Mouse (Mus musculus): Measurements from ENCODE around the gene Gm28042.
A peak's percentile ranks its signal among the peaks of the same experiment; 100 is the strongest.

The Gm28042 gene

DNA sequence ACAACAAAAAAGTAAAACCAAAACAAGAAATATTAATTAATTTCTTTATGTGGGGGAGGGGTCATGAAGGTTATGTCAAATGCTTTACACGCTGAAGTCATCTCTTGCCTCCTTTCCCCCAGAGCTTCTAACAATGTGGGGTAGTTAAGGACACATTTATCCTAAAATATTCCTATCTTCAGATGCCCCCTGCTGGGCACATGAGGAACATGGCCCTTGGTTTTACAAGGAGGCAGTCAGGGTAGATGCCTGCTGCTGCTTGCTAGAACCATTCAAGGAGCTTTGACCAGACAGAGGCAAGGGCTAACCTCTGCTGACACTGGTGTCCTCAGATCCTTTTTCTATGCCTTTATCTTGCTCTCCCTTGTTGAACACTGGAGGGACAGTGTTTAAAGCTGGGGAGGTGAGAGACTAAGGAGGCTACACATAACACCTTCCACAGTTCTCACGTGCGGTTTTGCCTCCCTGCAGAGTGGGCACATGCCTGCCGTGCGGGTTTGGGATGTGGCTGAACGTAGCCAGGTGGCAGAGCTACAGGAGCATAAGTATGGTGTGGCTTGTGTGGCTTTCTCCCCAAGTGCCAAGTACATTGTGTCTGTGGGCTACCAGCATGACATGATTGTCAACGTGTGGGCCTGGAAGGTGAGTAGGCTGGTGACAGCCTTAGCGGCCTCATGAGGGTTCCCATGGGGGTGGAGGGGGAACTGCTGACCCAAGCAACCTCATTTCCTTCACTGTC is 15.7 kb upstream of the Gm28042 start:
- DNase-seq (ENCODE audit: low spot score in 2 of 2) = peak in 1 of 2 experiments; percentile 45

DNA sequence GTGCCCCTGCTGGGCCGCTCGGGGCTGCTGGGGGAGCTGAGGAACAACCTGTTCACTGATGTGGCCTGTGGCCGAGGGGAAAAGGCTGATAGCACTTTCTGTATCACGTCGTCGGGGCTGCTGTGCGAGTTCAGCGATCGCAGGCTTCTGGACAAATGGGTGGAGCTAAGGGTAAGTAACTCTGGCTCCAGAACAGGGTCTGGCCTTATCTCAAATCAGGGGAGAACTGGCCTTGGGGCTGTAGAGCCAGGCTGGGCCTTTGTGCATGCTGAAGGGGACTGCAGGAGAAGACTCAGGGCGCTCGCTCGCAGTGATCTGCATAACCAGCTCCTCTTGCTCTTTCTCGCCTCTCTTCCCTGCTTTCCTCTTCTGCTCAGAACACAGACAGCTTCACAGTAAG is 14.4 kb upstream of the Gm28042 start:
- no peak for DNase-seq (ENCODE audit: low spot score in 2 of 2)

DNA sequence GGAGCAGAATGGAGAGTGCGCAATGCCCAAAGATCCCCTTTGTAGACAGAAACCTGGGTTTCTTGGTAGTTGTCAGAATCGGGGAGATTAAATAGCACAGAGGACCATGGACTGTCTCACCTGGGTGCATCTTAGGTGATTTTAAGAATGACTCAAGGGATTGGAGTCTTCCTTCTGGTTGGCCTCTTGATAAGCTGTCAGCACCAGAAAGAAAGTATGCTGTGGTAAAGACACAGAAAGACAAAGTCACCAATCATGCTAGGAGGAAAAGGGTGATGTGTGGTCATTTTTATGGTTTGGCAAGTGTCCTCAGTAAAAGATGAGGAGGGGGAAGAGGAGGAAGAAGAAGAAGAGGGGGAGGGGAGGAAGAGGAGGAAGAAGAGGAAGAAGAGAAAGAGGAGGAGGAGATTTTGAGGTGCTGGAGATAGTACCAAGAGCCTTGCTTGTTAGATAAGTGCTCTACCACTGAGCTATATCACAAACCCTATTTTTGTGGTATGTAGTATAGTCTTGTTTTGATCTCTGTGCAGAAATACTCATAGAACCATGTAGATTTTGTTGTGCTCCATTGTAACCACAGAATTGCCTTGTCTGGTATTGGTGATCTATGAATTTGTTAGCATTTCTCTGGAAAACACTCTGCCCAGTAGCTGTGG is 13.3 kb upstream of the Gm28042 start:
- no peak for DNase-seq (ENCODE audit: low spot score in 2 of 2)

DNA sequence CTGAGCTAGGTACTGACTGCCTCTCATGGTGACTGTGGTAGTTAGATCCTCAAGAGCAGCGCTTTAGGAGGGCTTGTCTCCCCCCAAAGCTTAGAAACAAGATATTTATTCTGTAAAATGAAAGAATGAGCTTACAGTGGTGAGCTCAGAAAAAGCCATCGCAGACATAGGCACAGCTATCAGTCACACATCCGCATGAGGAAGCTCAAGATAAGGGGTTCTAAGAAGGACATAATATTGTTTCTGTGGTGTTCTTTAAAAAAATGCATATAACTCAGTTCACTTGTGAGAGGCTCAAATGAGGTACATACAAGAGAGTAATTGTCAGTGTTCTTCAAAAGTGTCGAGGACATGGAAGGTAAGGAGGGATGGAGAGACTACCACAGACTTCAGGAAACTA is 11.4 kb upstream of the Gm28042 start:
- DNase-seq (ENCODE audit: low spot score in 2 of 2) = no peak

DNA sequence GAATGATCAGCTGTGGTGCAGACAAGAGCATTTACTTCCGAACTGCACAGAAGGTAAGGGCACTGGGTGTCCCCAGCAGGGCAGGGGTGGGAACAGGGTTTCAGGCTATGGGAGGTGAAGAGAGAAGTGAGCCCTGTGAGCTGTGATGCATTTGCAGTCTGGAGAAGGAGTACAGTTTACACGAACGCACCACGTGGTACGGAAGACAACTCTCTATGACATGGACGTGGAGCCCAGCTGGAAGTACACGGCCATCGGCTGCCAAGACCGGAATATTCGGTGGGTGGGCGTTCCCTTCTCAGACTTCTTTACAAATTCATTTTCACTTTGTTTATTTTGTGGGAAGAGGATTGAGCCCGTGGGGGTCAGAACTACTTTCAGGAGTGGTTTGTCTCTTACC is 9.7 kb upstream of the Gm28042 start:
- no peak for DNase-seq (ENCODE audit: low spot score in 2 of 2)

DNA sequence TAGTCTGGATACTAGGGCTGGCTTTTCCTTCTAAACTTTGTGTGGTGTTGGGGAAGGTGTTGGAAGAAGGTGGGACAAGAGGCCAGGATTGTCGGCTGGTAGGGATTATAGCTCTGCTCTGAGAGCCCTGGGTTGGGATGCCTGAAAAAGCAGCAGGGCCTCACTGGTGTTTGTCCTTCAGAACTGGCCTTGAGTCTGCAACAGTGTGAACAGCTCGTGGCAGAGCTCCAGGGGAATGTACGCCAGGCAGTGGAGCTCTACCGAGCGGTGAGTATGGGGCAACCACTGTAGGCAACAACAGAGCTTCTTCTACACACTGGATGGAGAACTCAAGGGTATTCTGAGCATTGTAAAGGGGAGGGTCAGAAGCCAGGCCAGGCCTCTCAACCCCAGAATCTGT is 3.0 kb upstream of the Gm28042 start:
- no peak for DNase-seq (ENCODE audit: low spot score in 2 of 2)

DNA sequence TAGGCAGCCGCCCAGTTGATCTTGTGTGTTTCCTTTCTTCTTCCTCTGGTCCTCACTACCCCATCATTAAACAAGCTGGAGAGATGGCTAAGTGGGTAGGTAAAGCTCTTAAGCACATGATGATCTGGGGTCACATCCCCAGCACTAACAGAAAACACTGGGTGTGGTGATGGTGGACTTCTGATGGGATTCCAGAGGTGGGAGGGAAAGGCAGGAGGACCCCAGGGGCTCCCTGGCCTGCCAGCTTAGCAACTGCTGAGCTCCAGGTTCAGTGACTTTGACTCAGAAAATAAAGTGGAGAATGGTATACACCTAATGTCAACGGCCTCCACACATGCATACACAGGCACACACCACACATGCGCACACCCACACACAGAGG is 648 bp downstream of the Gm28042 start:
- DNase-seq (ENCODE audit: low spot score in 2 of 2) = no peak

DNA sequence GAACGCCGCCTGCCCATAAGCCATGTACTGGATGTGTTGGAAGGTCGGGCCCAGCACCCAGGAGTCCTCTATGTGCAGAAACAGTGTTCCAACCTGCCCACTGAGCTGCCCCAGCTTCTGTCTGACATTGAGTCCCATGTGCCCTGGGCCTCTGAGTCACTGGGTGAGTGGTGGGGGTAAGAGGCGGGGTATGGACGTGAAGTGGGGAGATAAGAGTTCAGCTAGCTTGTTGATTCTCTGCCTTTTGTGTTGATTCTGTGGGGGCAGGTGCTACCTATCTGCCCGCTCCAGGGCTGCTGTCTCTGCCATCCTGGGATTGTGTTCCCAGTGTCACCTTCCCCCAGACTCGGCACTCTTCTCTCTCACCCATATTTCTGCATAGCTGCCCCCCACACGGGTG is 3.1 kb downstream of the Gm28042 start:
- no peak for DNase-seq (ENCODE audit: low spot score in 2 of 2)

DNA sequence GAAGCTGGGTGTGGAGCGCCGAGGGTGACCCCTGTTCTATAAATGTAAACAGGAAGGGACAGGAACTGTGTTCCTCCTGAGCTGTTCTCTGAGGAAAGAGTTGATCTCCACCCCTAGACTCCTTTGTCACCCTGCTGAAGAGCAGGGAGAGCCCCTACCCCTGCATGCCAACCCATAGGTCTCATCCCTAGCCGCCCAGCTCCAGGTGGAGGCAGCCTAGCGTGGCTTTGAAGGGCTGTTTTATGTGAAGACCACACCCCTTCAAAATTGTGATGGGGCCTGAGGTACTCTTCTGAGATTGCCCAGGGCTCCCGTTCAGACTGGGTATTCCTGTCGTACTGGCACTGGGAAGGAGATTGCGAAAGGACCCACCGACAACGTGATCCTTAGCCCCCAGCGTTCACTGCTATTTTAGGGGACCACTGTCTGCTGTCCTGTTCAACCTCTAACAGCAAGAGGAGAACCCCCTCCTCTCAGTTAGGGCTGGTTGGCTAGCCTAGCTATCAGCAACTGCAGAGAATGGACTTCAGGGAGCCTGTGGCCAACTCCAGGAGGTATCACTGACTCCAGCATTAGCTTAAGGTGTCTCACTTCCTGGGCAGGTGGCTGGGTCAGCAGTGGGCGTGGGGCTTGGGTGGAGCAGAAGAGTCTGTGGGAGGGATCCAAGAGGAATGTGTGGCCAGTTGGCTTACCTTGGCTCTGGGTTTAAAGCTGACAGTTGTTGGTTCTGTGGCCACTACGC is 5.6 kb downstream of the Gm28042 start, which contains the start of gene Pla2g4b:
Gene Pla2g4b (plus strand): TSS at position 692 of the 742 bp plus-strand sequence.
- DNase-seq (ENCODE audit: low spot score in 2 of 2) = no peak

DNA sequence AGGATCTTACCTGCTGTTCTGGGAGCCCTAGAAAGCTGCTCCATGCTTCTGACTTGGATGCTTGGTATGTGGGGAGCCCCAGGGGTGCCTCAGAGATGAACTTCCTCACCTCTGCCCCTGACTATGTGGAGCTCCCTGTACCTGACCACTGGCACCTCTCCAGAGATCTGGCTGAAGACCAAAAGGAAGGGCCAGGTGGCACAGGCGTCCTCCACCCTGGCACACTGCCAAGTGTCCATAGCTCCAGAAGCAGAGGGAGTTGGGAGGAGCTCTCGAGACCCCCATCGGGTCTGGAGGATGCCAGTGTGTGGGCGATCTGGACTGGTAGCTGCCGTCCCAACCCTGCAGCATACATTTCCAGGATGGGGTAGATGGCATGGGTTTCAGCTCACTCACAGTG is 6.4 kb downstream of the Gm28042 start:
- no peak for DNase-seq (ENCODE audit: low spot score in 2 of 2)

DNA sequence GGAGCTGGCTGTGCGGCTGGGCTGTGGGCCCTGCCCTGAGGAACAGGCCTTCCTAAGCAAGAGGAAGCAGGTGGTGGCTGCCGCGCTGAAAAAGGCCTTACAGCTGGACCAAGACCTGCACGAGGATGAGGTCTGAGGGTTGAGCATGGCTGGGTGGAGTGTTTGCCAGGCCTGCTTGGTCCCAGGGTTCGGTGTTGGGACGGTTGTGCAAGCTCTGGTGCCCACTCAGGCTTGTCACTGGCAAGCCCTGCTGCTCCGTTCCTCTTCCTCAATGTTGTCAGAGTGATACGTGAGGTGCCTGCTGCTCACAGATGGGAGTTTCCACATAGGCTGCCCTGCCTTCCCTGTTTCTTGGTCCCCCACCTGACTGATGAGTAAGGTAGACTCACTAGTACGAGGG is 10.5 kb downstream of the Gm28042 start:
- no peak for DNase-seq (ENCODE audit: low spot score in 2 of 2)

DNA sequence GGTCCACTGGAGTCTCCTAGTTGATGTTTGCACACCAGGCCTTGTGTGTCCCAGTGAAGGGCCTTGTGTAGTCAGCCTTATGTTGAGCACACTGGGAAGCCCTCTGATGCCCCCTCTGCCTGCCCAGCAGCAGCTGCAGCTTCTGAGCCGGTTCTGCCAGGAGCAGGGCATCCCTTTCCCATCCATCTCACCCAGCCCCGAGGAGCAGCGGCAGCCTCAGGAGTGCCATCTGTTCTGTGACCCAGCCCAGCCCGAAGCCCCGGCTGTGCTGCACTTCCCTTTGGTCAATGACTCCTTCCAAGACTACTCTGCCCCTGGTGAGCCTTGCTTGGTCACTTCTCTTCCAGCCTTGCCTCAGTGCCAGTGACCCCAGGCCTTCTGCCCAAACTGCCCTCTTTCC is 13.7 kb downstream of the Gm28042 start:
- no peak for DNase-seq (ENCODE audit: low spot score in 2 of 2)

DNA sequence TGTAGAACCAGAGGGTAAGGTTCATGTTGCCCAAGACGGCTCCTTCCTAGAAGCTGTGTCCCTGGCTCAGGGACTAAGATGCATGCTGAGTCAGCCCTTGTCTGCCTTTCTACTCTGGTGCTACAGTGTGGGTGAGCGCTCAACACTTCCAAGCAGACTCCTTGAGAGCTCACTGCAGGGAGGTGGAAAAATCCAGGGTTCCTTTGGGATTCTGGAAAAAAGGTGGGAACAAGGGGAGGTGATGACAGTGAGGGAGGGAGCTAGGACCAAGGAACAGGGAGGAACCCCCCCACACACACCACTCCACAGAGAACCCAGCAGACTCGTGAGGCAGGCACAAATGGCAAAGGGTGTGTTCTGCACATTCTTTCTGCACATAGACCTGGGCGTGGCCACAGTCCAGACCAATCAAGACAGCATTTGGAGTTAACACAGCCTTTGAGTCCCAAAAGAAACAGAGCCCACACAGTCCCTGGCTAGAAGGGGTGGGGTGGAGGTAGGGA is 16.9 kb downstream of the Gm28042 start:
- DNase-seq (ENCODE audit: low spot score in 2 of 2) = no peak

DNA sequence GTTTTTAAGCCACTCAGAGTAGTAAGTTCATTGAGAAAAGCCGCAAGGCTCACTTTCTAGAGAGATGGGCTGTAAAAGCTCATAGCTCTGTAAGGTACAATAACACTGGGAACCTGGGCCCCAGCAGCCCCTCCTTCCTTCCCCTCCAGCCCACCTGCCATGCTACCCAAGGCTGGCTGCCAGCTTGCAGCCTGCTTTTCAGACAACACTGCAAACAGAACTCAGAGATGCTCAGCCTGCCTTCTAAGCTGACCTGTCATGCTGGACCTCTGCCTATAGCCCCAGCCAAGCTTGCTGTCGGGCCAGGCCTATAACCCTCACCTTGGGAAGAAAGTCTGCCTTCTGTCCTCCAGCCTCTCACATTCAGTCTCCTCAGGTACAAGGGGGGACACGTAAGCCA is 17.4 kb downstream of the Gm28042 start:
- no peak for DNase-seq (ENCODE audit: low spot score in 2 of 2)

DNA sequence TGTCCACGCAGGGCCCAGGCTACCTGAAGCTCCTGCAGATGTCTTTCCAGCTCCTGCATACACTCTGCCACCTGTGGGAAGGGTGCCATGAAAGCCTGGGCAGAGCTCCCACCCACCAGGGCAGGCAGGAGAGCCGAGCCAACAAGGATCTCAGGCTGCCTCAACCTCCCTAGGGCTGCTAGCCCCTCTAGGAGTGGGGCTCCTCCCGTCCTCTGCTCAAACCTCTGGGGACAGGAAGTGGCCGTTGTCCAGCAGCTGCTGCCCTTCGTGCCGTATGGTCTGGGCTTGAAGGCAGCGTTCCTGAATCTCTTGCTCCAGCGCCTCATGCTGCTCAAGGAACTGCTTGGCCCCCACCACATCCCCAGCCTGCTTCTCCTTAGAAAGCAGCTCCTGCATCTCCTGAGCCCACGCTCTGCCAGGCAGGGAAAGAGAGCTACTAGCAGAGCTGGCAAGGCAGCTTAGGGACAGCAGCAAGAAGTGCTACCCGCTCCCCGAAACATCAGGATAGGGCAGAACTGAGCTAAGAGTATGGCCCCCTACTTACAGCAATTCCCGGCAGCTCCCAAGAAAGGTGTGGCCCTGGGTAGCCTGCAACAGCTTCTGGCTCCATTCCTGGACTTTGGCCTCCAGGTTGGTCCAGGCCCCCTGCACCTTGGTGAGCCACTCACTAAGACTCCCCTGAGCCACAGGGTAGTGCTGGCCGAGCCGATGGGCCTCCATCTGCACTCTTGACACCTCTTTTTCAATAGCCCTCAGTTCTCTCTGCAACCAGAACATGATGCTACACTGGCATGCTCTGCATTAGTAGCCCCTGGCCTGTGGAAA is 19.4 kb downstream of the Gm28042 start:
- no peak for DNase-seq (ENCODE audit: low spot score in 2 of 2)

DNA sequence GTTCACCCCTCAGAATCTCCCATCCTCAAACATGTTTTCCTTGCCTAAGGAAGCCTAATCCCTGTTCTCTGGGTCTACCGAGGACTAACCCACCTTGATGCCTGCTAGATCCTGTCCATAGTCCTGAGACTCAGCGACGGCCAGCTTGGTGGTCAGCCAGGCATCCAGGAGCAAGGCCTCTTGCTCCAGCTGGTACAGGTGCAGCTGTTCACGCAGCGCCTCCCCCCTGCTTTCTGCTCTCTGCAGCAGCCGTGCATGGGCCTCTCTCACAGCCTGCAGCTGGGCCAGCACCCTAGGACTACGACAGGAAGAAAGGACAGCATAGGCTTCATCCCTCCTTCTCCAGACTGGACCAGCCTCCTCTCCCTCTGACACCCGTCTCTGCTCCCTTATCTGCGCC is 20.9 kb downstream of the Gm28042 start:
- DNase-seq (ENCODE audit: low spot score in 2 of 2) = no peak

DNA sequence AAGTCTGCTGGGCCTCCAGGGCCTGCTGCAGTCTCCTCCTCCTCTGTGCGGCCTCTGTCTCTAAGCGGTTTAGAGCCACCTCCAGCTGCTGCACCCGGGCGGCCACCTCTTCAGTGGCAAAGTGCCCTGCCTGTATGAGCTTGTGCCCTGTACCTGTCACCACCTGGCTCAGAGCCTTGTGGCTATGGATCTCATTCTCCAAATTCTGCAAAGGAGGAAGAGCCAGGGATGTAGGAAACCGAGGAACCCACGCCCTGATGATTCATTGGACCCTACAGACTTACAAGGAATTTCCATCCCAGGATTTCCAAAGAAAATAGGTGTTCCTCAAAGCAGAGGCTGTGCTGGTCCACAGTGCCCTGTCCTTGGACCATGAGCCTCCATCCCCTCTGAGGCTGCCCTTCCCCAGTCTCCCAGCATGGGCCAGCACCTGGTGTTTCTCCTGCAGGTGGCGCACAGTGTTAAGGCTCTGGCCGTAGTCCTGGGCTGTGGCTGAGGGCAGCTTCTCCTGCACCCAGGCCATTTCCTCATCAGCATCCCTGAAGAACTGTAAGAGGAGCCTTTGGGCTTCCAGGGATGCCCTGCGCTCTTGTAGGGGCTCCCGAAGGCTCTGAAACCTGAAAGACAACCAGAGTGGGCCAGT is 22.5 kb downstream of the Gm28042 start:
- no peak for DNase-seq (ENCODE audit: low spot score in 2 of 2)

DNA sequence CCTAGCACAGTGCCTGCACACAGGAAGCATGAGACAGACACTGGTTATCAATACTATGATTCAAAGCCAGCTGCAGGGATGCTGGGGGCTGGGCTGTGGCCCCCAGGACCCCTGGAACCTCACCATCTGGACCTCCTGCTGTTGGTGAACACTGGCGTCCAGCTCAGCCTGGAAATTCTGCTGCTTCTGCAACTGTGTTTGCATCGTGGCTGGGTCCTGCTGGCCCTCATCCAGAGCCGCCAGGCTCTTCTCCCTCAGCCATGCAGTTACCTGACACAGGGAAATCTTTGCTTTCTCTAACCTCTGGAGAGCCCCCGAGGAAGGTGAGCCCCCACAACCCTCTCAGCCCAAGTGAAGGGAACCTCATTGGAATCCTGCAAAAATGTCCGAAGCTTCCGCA is 24.1 kb downstream of the Gm28042 start:
- no peak for DNase-seq (ENCODE audit: low spot score in 2 of 2)

DNA sequence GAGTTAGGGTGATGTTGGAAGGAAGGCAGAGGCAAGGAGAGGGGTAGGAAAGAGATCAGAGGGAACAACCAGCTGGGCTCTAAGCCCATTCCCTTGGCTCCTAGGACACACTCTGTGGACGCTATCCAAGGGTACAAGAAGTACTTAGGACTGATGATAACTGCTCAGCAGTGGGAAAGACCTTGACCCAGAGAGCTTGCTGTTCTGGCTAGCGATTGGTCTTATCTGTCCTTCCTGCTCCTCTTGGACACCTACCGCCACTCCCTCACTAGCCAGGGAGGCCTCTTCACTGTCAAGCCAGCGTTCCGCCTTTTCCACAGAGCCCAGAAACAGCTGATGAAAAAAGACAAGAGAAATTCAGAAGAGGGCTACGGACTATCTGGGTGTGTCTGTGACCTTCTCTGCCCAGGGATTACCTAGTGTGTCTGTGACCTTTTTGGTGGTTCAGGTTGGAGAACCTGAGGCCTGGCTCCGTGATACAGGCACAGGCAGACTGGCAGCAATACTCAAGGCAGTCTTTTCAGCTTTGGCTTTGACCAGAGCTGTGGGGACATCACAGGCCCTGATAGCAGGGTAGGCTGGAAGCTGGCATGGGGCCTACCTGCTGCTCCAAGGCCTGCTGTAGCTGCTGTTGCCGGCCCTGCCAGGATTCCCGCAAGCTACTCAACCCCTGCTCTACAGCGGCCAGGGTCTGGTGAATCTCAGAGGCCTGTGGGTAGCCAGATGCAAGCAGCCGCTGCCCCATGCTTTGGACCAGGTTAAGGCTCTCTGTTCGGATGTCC is 27.7 kb downstream of the Gm28042 start:
- DNase-seq (ENCODE audit: low spot score in 2 of 2) = no peak

DNA sequence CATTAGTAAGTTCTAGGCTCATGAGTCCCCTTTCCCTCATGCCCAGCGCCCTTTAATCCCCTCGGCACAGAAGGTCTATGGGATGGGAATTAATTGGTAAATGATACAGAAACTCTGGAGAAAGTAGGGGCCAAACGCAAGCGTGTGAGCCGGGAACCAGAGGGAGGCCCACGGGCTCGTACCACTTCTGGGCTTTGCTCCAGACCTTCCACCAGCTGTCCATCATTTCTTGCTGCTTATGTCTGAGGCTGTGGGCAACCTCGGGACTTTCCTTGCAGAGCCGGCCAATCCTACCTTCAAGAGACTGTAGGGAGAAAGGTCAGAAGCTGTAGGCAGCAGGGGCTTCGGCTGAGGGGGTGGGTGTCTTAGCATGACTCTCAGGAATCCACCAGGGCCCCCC is 28.6 kb downstream of the Gm28042 start:
- DNase-seq (ENCODE audit: low spot score in 2 of 2) = no peak

DNA sequence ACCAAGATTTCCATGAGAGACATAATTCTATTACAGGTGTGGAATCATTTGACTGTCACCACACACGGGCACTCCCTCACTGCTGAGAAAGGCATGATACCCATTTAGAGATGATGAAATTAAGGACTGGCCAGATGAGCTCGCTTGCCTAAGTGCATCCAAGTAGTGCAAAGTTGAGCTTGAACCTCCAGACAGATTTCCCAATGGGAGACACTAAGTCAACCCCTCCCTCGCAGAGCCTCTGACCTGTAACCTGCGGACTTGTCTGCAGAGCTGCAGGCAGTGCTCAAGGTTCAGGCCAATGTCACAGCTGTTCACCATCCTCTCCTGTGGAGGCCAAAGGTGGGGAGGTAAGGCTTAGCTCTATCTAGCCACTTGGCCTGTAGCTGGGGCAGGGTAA is 31.5 kb downstream of the Gm28042 start:
- no peak for DNase-seq (ENCODE audit: low spot score in 2 of 2)

Data from thymus, postnatal 10 days (tissue).